Mouse (Mus musculus) hindbrain, embryonic 14.5 days (tissue): Measurements from ENCODE around the gene Glipr2. TPM values are rescaled to one million over a fixed set of nuclear protein-coding genes. Genes with fewer than 3 reads are reported as not detected.

Source experiments
- ATAC-seq: fragments of 200-750 bp; cut with Nextera tagmentation; 2 replicates; pipeline ENCODE4 v1.8.0; 2017; ENCODE audit warnings: moderate number of reproducible peaks, mild to moderate bottlenecking, moderate TSS enrichment, moderate library complexity; ENCODE audit not compliant: low FRiP score
- DNase-seq: peaks from one replicate; pipeline ENCODE4 v3.0.0-alpha.2; 2015; ENCODE audit warnings: low spot score
- H3K27ac ChIP-seq: fragments of 300-500 bp; sonication (generic); 2 replicates; pipeline ENCODE4 v1.5.1; 2014; ENCODE audit warnings: mild to moderate bottlenecking, moderate library complexity
- H3K27me3 ChIP-seq: fragments of 300-500 bp; sonication (generic); 2 replicates; pipeline ENCODE4 v1.6.1; 2014; ENCODE audit warnings: mild to moderate bottlenecking, low read length, mixed read lengths; ENCODE audit not compliant: control insufficient read depth, insufficient read depth
- H3K36me3 ChIP-seq: fragments of 300-500 bp; sonication (generic); replicated peaks from 2 replicates; pipeline ENCODE4 v1.6.1; 2014; ENCODE audit not compliant: control insufficient read depth, insufficient read depth
- H3K4me1 ChIP-seq: fragments of 300-500 bp; sonication (generic); replicated peaks from 2 replicates; pipeline ENCODE4 v1.6.1; 2014; ENCODE audit warnings: antibody characterized with exemption, low read length, mixed read lengths; ENCODE audit not compliant: control insufficient read depth, insufficient read depth
- H3K4me2 ChIP-seq: fragments of 300-500 bp; sonication (generic); replicated peaks from 2 replicates; pipeline ENCODE4 v1.6.1; 2014; ENCODE audit warnings: mild to moderate bottlenecking, moderate library complexity
- H3K4me3 ChIP-seq: fragments of 300-500 bp; sonication (generic); replicated peaks from 2 replicates; pipeline ENCODE4 v1.5.1; 2014; ENCODE audit warnings: mild to moderate bottlenecking, low read length
- H3K9ac ChIP-seq: fragments of 300-500 bp; sonication (generic); 2 replicates; pipeline ENCODE4 v1.6.1; 2014
- H3K9me3 ChIP-seq: fragments of 300-500 bp; sonication (generic); 2 replicates; pipeline ENCODE4 v1.6.1; 2016; ENCODE audit warnings: low read length; ENCODE audit not compliant: control insufficient read depth
- WGBS: fragments of 180-500 bp; shearing (Covaris S2); extraction: QIAGEN DNeasy Blood & Tissue Kit; methylation state at CpG from one replicate; pipeline ENCODE4 v1.1.7; 2014; 5-methylcytosine and 5-hydroxymethylcytosine counted together
- polyA plus RNA-seq: library from polyadenylated mRNA; unstranded; fragments of >200 nt; fragmentation: Nextera tagmentation; extraction: Ambion mirVana; gene quantifications from 2 replicates; pipeline ENCODE4 v1.2.1, GENCODE M21; 2014

Glipr2 gene
- polyA plus RNA-seq: 41.4 and 43.3 TPM in 2 replicates

GRCm38 (mm10) chr4:43957292-43957845 is at the start of gene Glipr2:
TSS of gene Glipr2 (plus strand) at chr4:43957401.
- Histone ChIP-seq H3K27me3 (no peaks in the 10 kb centered on the region), H3K36me3 (no peaks in the 10 kb centered on the region), H3K4me3 (peak within 1 kb of the TSS; percentile 64), H3K27ac (peak within 1 kb of the TSS; percentile 78), H3K9ac (peak within 1 kb of the TSS; percentile 77), H3K4me2 (peak within 1 kb of the TSS; percentile 91), H3K4me1 (peaks cover 13% of the 10 kb centered on the region), H3K9me3 (no peaks in the 10 kb centered on the region)
- WGBS: under 1% methylated on average over 39 of the region's 45 CpGs
- ATAC-seq: peak; percentile 86
- peak; percentile 82 for DNase-seq

GRCm38 (mm10) chr4:43918221-43918620 is 39.0 kb upstream of the Glipr2 start:
- Histone ChIP-seq H3K9me3 (no peaks in the 10 kb centered on the region), H3K36me3 (peaks cover 42% of the 10 kb centered on the region), H3K27ac (no peak overlapping the region), H3K27me3 (no peaks in the 10 kb centered on the region), H3K4me3 (no peak overlapping the region), H3K4me2 (no peak overlapping the region), H3K9ac (no peak overlapping the region), H3K4me1 (no peaks in the 10 kb centered on the region)
- DNase-seq (no peak), ATAC-seq (no peak)
- 96% methylated on average over 5 of the region's 5 CpGs for WGBS

DNA sequence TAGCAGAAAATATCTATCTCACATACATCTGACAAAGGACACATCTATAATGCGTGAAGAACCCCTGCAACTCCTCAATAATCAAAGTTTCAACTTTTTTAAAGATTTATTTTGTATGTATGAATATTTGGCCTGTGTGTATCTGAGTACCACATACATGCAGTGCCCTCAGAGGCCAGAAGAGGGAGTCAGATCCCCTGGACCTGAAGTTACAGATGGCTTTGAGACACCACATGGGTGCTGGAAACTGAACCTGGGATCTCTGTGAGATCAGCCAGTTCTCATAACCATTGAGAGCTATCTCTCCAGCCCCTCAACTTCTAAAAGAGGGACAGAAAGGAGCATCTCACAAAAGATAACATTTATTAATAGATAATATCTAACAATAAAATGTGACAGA is 36.6 kb upstream of the Glipr2 start:
- no peak overlapping the region for H3K27ac ChIP-seq
- no peak overlapping the region for H3K9ac ChIP-seq
- H3K4me1 ChIP-seq: no peaks in the 10 kb centered on the region
- H3K4me3 ChIP-seq: no peak overlapping the region
- H3K36me3 ChIP-seq: peaks cover 51% of the 10 kb centered on the region
- ATAC-seq (no peak), DNase-seq (no peak)
- no peaks in the 10 kb centered on the region for H3K27me3 ChIP-seq
- no peak overlapping the region for H3K4me2 ChIP-seq
- WGBS: 90% methylated on average over 1 of the region's 1 CpGs
- no peaks in the 10 kb centered on the region for H3K9me3 ChIP-seq

- Histone ChIP-seq H3K4me2 (no peak overlapping the region), H3K9me3 (no peaks in the 10 kb centered on the region), H3K27ac (no peak overlapping the region), H3K27me3 (no peaks in the 10 kb centered on the region), H3K36me3 (peaks cover 74% of the 10 kb centered on the region), H3K9ac (no peak overlapping the region), H3K4me1 (no peaks in the 10 kb centered on the region), H3K4me3 (no peak overlapping the region)
- no peak for DNase-seq
- WGBS: 82% methylated on average over 6 of the region's 6 CpGs
- ATAC-seq: no peak
Measured at GRCm38 (mm10) chr4:43925125-43925524, 32.1 kb upstream of the Glipr2 start.

- Histone ChIP-seq H3K9me3 (no peaks in the 10 kb centered on the region), H3K36me3 (peaks cover 72% of the 10 kb centered on the region), H3K27me3 (no peaks in the 10 kb centered on the region), H3K4me3 (no peak overlapping the region), H3K9ac (no peak overlapping the region), H3K4me1 (no peaks in the 10 kb centered on the region), H3K27ac (no peak overlapping the region), H3K4me2 (no peak overlapping the region)
- peak; percentile 90 for DNase-seq
- peak; percentile 40; the same call in 1 of the 2 replicates for ATAC-seq
- 6% methylated on average over 3 of the region's 3 CpGs for WGBS
Measured at GRCm38 (mm10) chr4:43925779-43926178, 31.4 kb upstream of the Glipr2 start.

DNA sequence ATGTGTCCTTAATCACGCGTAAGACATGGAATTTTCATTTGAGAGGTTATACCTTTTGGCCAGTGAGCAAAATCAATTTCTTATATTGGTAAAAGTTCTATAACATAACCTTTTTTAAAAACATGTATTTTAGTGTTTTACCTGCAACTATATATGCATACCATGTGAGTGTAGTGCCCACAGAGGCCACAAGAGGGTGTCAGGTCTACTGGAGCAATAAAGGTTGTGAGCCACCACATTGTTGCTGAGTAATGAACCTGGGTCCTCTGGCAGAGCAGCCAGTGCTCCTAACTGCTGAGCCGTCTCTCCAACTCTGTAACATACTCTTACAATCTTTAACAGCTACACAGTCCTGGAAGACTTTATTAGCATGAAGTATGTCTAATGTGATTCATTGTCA is 29.4 kb upstream of the Glipr2 start:
- DNase-seq (no peak), ATAC-seq (no peak)
- no peaks in the 10 kb centered on the region for H3K27me3 ChIP-seq
- H3K9me3 ChIP-seq: no peaks in the 10 kb centered on the region
- H3K27ac ChIP-seq: no peak overlapping the region
- no peak overlapping the region for H3K9ac ChIP-seq
- no peak overlapping the region for H3K4me2 ChIP-seq
- no peaks in the 10 kb centered on the region for H3K4me1 ChIP-seq
- 92% methylated on average over 3 of the region's 3 CpGs for WGBS
- no peak overlapping the region for H3K4me3 ChIP-seq
- peaks cover 87% of the 10 kb centered on the region for H3K36me3 ChIP-seq

- H3K4me1 ChIP-seq: no peaks in the 10 kb centered on the region
- DNase-seq: no peak
- H3K4me3 ChIP-seq: no peak overlapping the region
- ATAC-seq: no peak
- 92% methylated on average over 4 of the region's 4 CpGs for WGBS
- H3K9me3 ChIP-seq: no peaks in the 10 kb centered on the region
- no peak overlapping the region for H3K27ac ChIP-seq
- no peaks in the 10 kb centered on the region for H3K27me3 ChIP-seq
- H3K9ac ChIP-seq: no peak overlapping the region
- no peak overlapping the region for H3K4me2 ChIP-seq
- H3K36me3 ChIP-seq: peaks cover 73% of the 10 kb centered on the region
Measured at GRCm38 (mm10) chr4:43931877-43932276, 25.3 kb upstream of the Glipr2 start.

GRCm38 (mm10) chr4:43936186-43936585 is 21.0 kb upstream of the Glipr2 start:
- no peaks in the 10 kb centered on the region for H3K9me3 ChIP-seq
- WGBS: 91% methylated on average over 4 of the region's 4 CpGs
- H3K27ac ChIP-seq: no peak overlapping the region
- no peak overlapping the region for H3K4me3 ChIP-seq
- no peaks in the 10 kb centered on the region for H3K4me1 ChIP-seq
- ATAC-seq (no peak), DNase-seq (no peak)
- peaks cover 64% of the 10 kb centered on the region for H3K36me3 ChIP-seq
- H3K27me3 ChIP-seq: no peaks in the 10 kb centered on the region
- no peak overlapping the region for H3K4me2 ChIP-seq
- H3K9ac ChIP-seq: no peak overlapping the region

- no peaks in the 10 kb centered on the region for H3K27me3 ChIP-seq
- DNase-seq: no peak
- H3K4me3 ChIP-seq: no peak overlapping the region
- H3K4me1 ChIP-seq: no peaks in the 10 kb centered on the region
- no peak overlapping the region for H3K4me2 ChIP-seq
- 83% methylated on average over 14 of the region's 14 CpGs for WGBS
- no peak overlapping the region for H3K27ac ChIP-seq
- ATAC-seq: no peak
- no peak overlapping the region for H3K9ac ChIP-seq
- no peaks in the 10 kb centered on the region for H3K9me3 ChIP-seq
- peaks cover 64% of the 10 kb centered on the region for H3K36me3 ChIP-seq
Measured at GRCm38 (mm10) chr4:43936749-43937674, 20.2 kb upstream of the Glipr2 start.
